Mouse (Mus musculus): ENCODE data around the gene Sspo.

DNA sequence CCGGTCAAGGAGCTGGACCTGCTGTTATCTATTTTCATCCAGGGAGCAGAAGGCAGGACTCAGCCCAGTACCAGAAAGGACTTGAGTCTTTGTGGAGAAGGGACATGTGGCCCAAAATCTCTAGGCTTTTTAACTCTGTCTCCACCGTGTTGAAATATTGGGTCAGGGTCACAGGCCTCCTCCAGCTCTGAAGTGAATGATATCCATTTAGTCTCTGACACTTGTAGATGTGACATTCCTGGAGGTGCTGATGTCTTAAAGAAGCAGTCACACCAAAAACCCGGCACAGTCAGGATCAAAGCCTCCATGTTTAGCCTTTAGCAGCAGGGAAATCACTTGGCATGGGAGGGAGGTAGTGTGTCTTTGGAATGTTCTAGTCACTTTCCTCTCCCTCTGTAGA lies 92.7 kb downstream of the Sspo start:
- no peak for TF ChIP-seq POLR2A (IDR thresholded peaks at IDR 0.05; ENCODE audit: borderline replicate concordance, control insufficient read depth, low read depth, low read length)
- TF ChIP-seq CTCF (IDR thresholded peaks at IDR 0.05; ENCODE audit: control insufficient read depth, insufficient read depth, low read length): no peak

All from bone marrow, adult 2 months (tissue).